Mouse (Mus musculus) midbrain, postnatal 0 days (tissue): ENCODE measurements around the gene Tmem151b. TPM values are rescaled to one million over a fixed set of nuclear protein-coding genes. Genes with fewer than 3 reads are reported as not detected.

Experiments
- ATAC-seq: fragments of 200-750 bp; cut with Nextera tagmentation; 2 replicates; pipeline ENCODE4 v1.8.0; 2017; ENCODE audit warnings: moderate number of reproducible peaks, mild to moderate bottlenecking, moderate TSS enrichment, moderate library complexity; ENCODE audit not compliant: low FRiP score
- DNase-seq: peaks from one replicate; pipeline ENCODE4 v3.0.0-alpha.2; 2015; ENCODE audit warnings: low spot score
- H3K27ac ChIP-seq: fragments of 300-500 bp; sonication (generic); 2 replicates; pipeline ENCODE4 v1.5.1; 2014; ENCODE audit warnings: low read depth, mild to moderate bottlenecking, low read length, mixed read lengths
- H3K27me3 ChIP-seq: fragments of 300-500 bp; sonication (generic); 2 replicates; pipeline ENCODE4 v1.6.1; 2014; ENCODE audit warnings: low read length, control low read depth, mixed read lengths; ENCODE audit not compliant: insufficient read depth
- H3K36me3 ChIP-seq: fragments of 300-500 bp; sonication (generic); 2 replicates; pipeline ENCODE4 v1.6.1; 2014; ENCODE audit warnings: low read length, control low read depth, mixed read lengths; ENCODE audit not compliant: insufficient read depth
- H3K4me1 ChIP-seq: fragments of 300-500 bp; sonication (generic); 2 replicates; pipeline ENCODE4 v1.6.1; 2014; ENCODE audit warnings: mild to moderate bottlenecking, control low read depth, antibody characterized with exemption, low read length, mixed read lengths; ENCODE audit not compliant: insufficient read depth
- H3K4me2 ChIP-seq: fragments of 300-500 bp; sonication (generic); 2 replicates; pipeline ENCODE4 v1.6.1; 2014; ENCODE audit warnings: low read depth, mild to moderate bottlenecking, low read length, mixed read lengths; ENCODE audit not compliant: poor library complexity, severe bottlenecking
- H3K4me3 ChIP-seq: fragments of 300-500 bp; sonication (generic); 2 replicates; pipeline ENCODE4 v1.5.1; 2014; ENCODE audit warnings: low read depth, mild to moderate bottlenecking, low read length, moderate library complexity
- H3K9ac ChIP-seq: fragments of 300-500 bp; sonication (generic); replicated peaks from 2 replicates; pipeline ENCODE4 v1.6.1; 2014; ENCODE audit warnings: mild to moderate bottlenecking, low read length, moderate library complexity, mixed read lengths; ENCODE audit not compliant: poor library complexity, severe bottlenecking
- H3K9me3 ChIP-seq: fragments of 300-500 bp; sonication (generic); 2 replicates; pipeline ENCODE4 v1.6.1; 2016; ENCODE audit warnings: low read length, control low read depth
- CTCF ChIP-seq: IDR thresholded peaks from 2 replicates; pipeline ENCODE4 v1.5.1; 2016; ENCODE audit warnings: antibody characterized with exemption, mild to moderate bottlenecking
- WGBS: fragments of 180-500 bp; shearing (Covaris S2); extraction: QIAGEN DNeasy Blood & Tissue Kit; methylation state at CpG from one replicate; pipeline ENCODE4 v1.1.7; 2014; 5-methylcytosine and 5-hydroxymethylcytosine counted together
- polyA plus RNA-seq: library from polyadenylated mRNA; unstranded; fragments of >200 nt; fragmentation: Nextera tagmentation; extraction: Ambion mirVana; gene quantifications from 2 replicates; pipeline ENCODE4 v1.2.1, GENCODE M21; 2015
- total RNA-seq: library from RNA; depleted of rRNA; stranded (reverse); fragments of >200 nt; gene quantifications from 2 replicates; pipeline ENCODE4 v1.2.3, GENCODE M21; 2014

The Tmem151b gene
- total and polyA plus RNA-seq, 2 experiments from 2014 or later = 29.1 to 95.6 TPM

- WGBS = 64% methylated on average over 23 of the region's 23 CpGs
- DNase-seq (no peak), ATAC-seq (no peak)
- no peak overlapping the region for H3K9ac ChIP-seq
- no peak for TF ChIP-seq CTCF
- no peaks in the 10 kb centered on the region for H3K27me3 ChIP-seq
- H3K4me1 ChIP-seq = no peaks in the 10 kb centered on the region
- no peaks in the 10 kb centered on the region for H3K36me3 ChIP-seq
- no peak overlapping the region for H3K4me3 ChIP-seq
- H3K4me2 ChIP-seq = no peak overlapping the region
- H3K9me3 ChIP-seq = no peaks in the 10 kb centered on the region
- peak overlapping the region; percentile 69 for H3K27ac ChIP-seq
Observed at GRCm38 (mm10) chr17:45585725-45586448, 36.4 kb upstream of the Tmem151b start.

- DNase-seq (peak; percentile 86), ATAC-seq (peak; percentile 71)
- 22% methylated on average over 14 of the region's 14 CpGs for WGBS
- H3K9me3 ChIP-seq = no peaks in the 10 kb centered on the region
- no peaks in the 10 kb centered on the region for H3K36me3 ChIP-seq
- no peak overlapping the region; the same call in 1 of the 2 replicates for H3K9ac ChIP-seq
- peak overlapping the region; percentile 69 for H3K27ac ChIP-seq
- H3K4me1 ChIP-seq = no peaks in the 10 kb centered on the region
- H3K4me3 ChIP-seq = no peak overlapping the region
- H3K4me2 ChIP-seq = no peak overlapping the region
- peak; percentile 89 for TF ChIP-seq CTCF
- no peaks in the 10 kb centered on the region for H3K27me3 ChIP-seq
Observed at GRCm38 (mm10) chr17:45584939-45585678, 35.6 kb upstream of the Tmem151b start.

GRCm38 (mm10) chr17:45584096-45584896, 34.8 kb upstream of the Tmem151b start:
- H3K36me3 ChIP-seq = no peaks in the 10 kb centered on the region
- H3K4me2 ChIP-seq = no peak overlapping the region
- no peaks in the 10 kb centered on the region for H3K27me3 ChIP-seq
- H3K4me1 ChIP-seq = no peaks in the 10 kb centered on the region
- H3K9ac ChIP-seq = no peak overlapping the region
- ATAC-seq (peak; percentile 73), DNase-seq (peak; percentile 85)
- peak overlapping the region; percentile 69 for H3K27ac ChIP-seq
- H3K4me3 ChIP-seq = no peak overlapping the region
- no peaks in the 10 kb centered on the region for H3K9me3 ChIP-seq
- TF ChIP-seq CTCF = no peak
- 42% methylated on average over 12 of the region's 12 CpGs for WGBS

- DNase-seq = no peak
- WGBS = 70% methylated on average over 6 of the region's 6 CpGs
- Histone ChIP-seq H3K27me3 (no peaks in the 10 kb centered on the region), H3K27ac (no peak overlapping the region), H3K9ac (no peak overlapping the region), H3K4me2 (no peak overlapping the region), H3K4me3 (no peak overlapping the region), H3K9me3 (no peaks in the 10 kb centered on the region), H3K4me1 (no peaks in the 10 kb centered on the region), H3K36me3 (no peaks in the 10 kb centered on the region)
- TF ChIP-seq CTCF = peak; percentile 76
- no peak for ATAC-seq
Observed at GRCm38 (mm10) chr17:45582715-45583355, 33.4 kb upstream of the Tmem151b start.

GRCm38 (mm10) chr17:45582188-45582587, 32.7 kb upstream of the Tmem151b start:
- H3K9ac ChIP-seq = no peak overlapping the region
- 94% methylated on average over 6 of the region's 6 CpGs for WGBS
- H3K4me1 ChIP-seq = no peaks in the 10 kb centered on the region
- H3K36me3 ChIP-seq = no peaks in the 10 kb centered on the region
- H3K4me2 ChIP-seq = no peak overlapping the region
- DNase-seq = no peak
- ATAC-seq = no peak
- H3K4me3 ChIP-seq = no peak overlapping the region
- H3K9me3 ChIP-seq = no peaks in the 10 kb centered on the region
- TF ChIP-seq CTCF = no peak
- no peak overlapping the region for H3K27ac ChIP-seq
- H3K27me3 ChIP-seq = no peaks in the 10 kb centered on the region
